Mouse (Mus musculus) liver, embryonic 11.5 days (tissue): ENCODE measurements around the gene Ptk7. TPM values are rescaled to one million over a fixed set of nuclear protein-coding genes. Genes with fewer than 3 reads are reported as not detected.
A peak's percentile ranks its signal among the peaks of the same experiment; 100 is the strongest.
"Not testable (repeated sequence)": the region's sequence is repeated elsewhere in the genome, so short reads cannot be mapped to it uniquely, and the experiment has no call there.

Experiments
- ATAC-seq: fragments of 200-750 bp; cut with Nextera tagmentation; replicated peaks from 2 replicates; pipeline ENCODE4 v1.8.0; 2017; ENCODE audit warnings: moderate number of reproducible peaks, mild to moderate bottlenecking, moderate TSS enrichment, moderate library complexity; ENCODE audit not compliant: low FRiP score
- DNase-seq: peaks from one replicate; pipeline ENCODE4 v3.0.0-alpha.2; 2017; ENCODE audit warnings: low spot score
- H3K27ac ChIP-seq: fragments of 300-500 bp; sonication (generic); 2 replicates; pipeline ENCODE4 v1.5.1; 2014; ENCODE audit warnings: mild to moderate bottlenecking, low read depth, low read length, control low read depth
- H3K27me3 ChIP-seq: fragments of 300-500 bp; sonication (generic); replicated peaks from 2 replicates; pipeline ENCODE4 v1.6.1; 2014; ENCODE audit warnings: low read length, mixed read lengths; ENCODE audit not compliant: control insufficient read depth, insufficient read depth
- H3K36me3 ChIP-seq: fragments of 300-500 bp; sonication (generic); 2 replicates; pipeline ENCODE4 v1.6.1; 2014; ENCODE audit warnings: mild to moderate bottlenecking, low read length, moderate library complexity, mixed read lengths; ENCODE audit not compliant: control insufficient read depth, insufficient read depth
- H3K4me1 ChIP-seq: fragments of 300-500 bp; sonication (generic); replicated peaks from 2 replicates; pipeline ENCODE4 v1.6.1; 2014; ENCODE audit warnings: low read length, mixed read lengths; ENCODE audit not compliant: control insufficient read depth, insufficient read depth
- H3K4me2 ChIP-seq: fragments of 300-500 bp; sonication (generic); 2 replicates; pipeline ENCODE4 v1.6.1; 2014; ENCODE audit warnings: mild to moderate bottlenecking, control low read depth, moderate library complexity
- H3K4me3 ChIP-seq: fragments of 300-500 bp; sonication (generic); 2 replicates; pipeline ENCODE4 v1.5.1; 2014; ENCODE audit warnings: low read depth, low read length, control low read depth
- H3K9ac ChIP-seq: fragments of 300-500 bp; sonication (generic); 2 replicates; pipeline ENCODE4 v1.6.1; 2014; ENCODE audit warnings: low read depth, low read length, control low read depth
- H3K9me3 ChIP-seq: fragments of 300-500 bp; sonication (generic); 2 replicates; pipeline ENCODE4 v1.6.1; 2016; ENCODE audit warnings: low read length, inconsistent platforms, mixed read lengths; ENCODE audit not compliant: control insufficient read depth
- WGBS: fragments of 180-500 bp; shearing (Covaris S2); extraction: QIAGEN DNeasy Blood & Tissue Kit; methylation state at CpG from one replicate; pipeline ENCODE4 v1.1.7; 2014; 5-methylcytosine and 5-hydroxymethylcytosine counted together
- polyA plus RNA-seq: library from polyadenylated mRNA; unstranded; fragments of >200 nt; fragmentation: Nextera tagmentation; extraction: Ambion mirVana; gene quantifications from 2 replicates; pipeline ENCODE4 v1.2.1, GENCODE M21; 2014

Gene Ptk7
- polyA plus RNA-seq, 1 experiment from 2014 or later, result 24.7 TPM

DNA sequence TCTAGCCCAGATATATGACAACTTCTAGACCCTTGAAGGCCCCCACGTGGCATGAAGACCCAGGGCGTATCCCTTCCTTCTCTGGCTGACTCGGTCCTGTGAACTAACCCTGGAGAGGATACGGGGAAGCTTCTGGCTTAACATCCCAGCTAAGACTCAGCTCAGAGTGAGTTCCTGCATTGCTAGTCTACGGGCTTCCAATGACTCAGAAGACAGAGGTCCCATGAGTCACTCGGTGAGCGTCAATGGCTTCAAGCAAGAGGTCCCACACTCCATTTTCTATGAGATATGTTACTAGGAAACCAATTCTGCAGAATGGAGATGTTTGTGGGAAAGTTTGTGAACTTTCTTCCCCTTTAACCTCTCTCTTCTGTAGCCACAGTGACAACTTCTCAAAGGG lies 54.8 kb downstream of the Ptk7 start:
- Histone ChIP-seq H3K27me3 (no peaks in the 10 kb centered on the region), H3K36me3 (peaks cover 19% of the 10 kb centered on the region; the same call in 1 of the 2 replicates), H3K9ac (no peak overlapping the region), H3K4me2 (no peak overlapping the region), H3K9me3 (no peaks in the 10 kb centered on the region), H3K27ac (no peak overlapping the region; the same call in 1 of the 2 replicates), H3K4me3 (no peak overlapping the region), H3K4me1 (no peaks in the 10 kb centered on the region)
- DNase-seq (no peak), ATAC-seq (no peak)
- 89% methylated on average over 7 of the region's 7 CpGs for WGBS

DNA sequence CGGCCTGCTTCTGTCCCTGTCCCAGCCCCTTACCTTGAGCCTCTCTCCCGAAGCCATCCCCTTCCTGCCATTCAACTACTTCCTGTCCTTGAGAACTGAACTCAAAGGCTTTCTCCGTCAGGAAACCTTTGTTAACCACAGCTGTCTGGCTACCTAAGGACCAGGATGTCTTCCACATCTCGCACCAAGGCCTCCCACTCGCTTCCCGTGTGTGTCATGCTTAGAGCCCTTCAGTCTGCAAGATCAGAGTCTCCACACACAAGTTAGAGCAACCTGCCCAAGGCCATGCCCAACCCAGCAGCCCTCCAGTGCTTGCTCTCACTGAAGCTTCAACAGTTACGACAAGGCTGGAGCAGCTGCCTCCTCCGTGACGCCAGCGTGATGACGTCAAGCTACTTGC lies 58.3 kb downstream of the Ptk7 start:
- no peaks in the 10 kb centered on the region for H3K4me1 ChIP-seq
- H3K36me3 ChIP-seq, result peaks cover 19% of the 10 kb centered on the region; the same call in 1 of the 2 replicates
- WGBS, result 74% methylated on average over 11 of the region's 11 CpGs
- no peak overlapping the region for H3K9ac ChIP-seq
- H3K27ac ChIP-seq, result no peak overlapping the region
- H3K9me3 ChIP-seq, result no peaks in the 10 kb centered on the region
- H3K27me3 ChIP-seq, result no peaks in the 10 kb centered on the region
- no peak overlapping the region for H3K4me3 ChIP-seq
- ATAC-seq, result no peak
- H3K4me2 ChIP-seq, result no peak overlapping the region
- DNase-seq, result no peak

DNA sequence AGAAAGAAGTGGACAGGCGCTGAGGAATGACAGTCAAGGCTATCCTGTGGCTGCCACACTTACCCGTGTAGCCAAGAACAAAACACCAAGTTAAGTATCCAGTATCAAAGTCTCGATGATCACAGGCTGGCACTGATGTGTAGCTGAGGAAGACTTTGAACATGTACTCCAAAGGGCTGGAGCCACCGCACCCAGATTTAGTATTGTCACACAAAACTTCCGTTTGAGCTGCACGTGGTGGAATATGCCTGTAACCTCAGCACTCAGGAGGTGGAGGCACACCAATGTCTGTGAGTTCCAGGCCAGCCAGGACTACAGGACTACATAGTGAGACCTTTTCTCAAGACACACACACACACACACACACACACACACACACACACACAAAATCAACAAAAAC lies 70.2 kb downstream of the Ptk7 start:
- DNase-seq (no peak), ATAC-seq (no peak)
- no peaks in the 10 kb centered on the region for H3K9me3 ChIP-seq
- no peak overlapping the region for H3K4me2 ChIP-seq
- H3K9ac ChIP-seq, result no peak overlapping the region
- 92% methylated on average over 6 of the region's 6 CpGs for WGBS
- H3K36me3 ChIP-seq, result peaks cover 7% of the 10 kb centered on the region; the same call in 1 of the 2 replicates
- H3K4me1 ChIP-seq, result peaks cover 15% of the 10 kb centered on the region
- H3K27me3 ChIP-seq, result no peaks in the 10 kb centered on the region
- H3K4me3 ChIP-seq, result no peak overlapping the region
- no peak overlapping the region for H3K27ac ChIP-seq

DNA sequence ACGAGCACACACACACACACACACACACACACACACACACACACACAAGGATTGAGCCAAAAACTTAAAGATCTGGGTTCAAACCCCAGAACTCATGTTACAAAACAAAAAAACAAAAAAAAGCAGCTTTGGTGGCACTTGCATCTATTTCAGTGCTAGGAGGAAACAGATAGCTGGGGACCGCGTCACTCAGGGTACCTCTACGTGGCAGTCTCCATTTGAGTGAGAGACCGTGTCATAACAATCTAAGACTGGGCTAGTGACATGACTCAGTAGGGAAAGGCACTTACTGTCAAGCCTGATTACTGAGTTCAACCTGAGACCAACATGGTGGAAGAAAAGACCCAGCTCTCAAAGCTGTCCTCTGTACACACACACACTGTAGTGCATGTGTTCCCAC lies 71.2 kb downstream of the Ptk7 start:
- no peak overlapping the region for H3K4me3 ChIP-seq
- H3K27me3 ChIP-seq, result no peaks in the 10 kb centered on the region
- no peaks in the 10 kb centered on the region for H3K9me3 ChIP-seq
- no peak overlapping the region for H3K27ac ChIP-seq
- peaks cover 25% of the 10 kb centered on the region for H3K4me1 ChIP-seq
- DNase-seq (no peak), ATAC-seq (no peak)
- no peak overlapping the region for H3K4me2 ChIP-seq
- no peak overlapping the region for H3K9ac ChIP-seq
- no peaks in the 10 kb centered on the region for H3K36me3 ChIP-seq
- 73% methylated on average over 5 of the region's 5 CpGs for WGBS

DNA sequence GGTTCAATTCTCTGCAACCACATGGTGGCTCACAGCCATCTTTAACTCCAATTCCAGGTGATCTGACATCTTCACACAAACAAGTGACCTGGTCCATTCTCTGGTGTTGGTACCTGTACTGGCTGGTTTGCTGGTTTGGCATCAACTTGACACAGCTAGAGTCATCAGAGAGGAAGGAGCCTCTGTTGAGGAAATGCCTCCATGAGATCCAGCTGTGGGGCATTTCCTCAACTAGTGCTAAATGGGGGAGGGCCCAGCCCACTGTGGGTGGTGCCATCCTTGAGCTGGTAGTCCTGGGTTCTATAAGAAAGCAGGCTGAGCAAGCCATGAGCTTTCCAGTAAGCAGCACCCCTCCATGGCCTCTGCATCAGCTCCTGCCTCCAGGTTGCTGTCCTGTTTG lies 72.0 kb downstream of the Ptk7 start:
- peak overlapping the region; percentile 84 for H3K4me2 ChIP-seq
- peak overlapping the region; percentile 79 for H3K27ac ChIP-seq
- not testable (repeated sequence) for DNase-seq, ATAC-seq, H3K9me3 ChIP-seq, H3K27me3 ChIP-seq, H3K36me3 ChIP-seq
- peak overlapping the region; percentile 66 for H3K9ac ChIP-seq
- H3K4me1 ChIP-seq, result peaks cover 32% of the 10 kb centered on the region
- peak overlapping the region; percentile 90 for H3K4me3 ChIP-seq

DNA sequence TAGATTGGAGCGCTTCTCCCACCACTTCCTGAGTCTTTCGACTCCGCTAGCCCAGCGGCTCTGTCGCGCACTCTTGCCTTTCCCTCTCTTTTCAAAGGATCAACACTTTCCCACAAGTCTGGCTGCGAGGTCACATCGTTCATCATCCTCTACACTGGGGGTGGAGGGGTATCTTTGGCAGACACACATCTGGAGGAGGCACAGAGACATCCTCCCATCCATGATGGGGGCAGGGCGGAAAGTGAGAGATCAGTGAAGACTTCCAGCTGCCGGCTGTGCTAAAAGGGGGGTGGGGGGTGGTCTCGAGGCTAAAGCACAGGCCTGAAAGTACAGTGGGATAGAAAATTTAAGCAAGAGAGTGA lies 72.7 kb downstream of the Ptk7 start:
- H3K36me3 ChIP-seq, result peaks cover 3% of the 10 kb centered on the region
- peak overlapping the region; percentile 90 for H3K4me3 ChIP-seq
- DNase-seq (peak; percentile 71), ATAC-seq (peak; percentile 9)
- 1% methylated on average over 11 of the region's 11 CpGs for WGBS
- H3K4me1 ChIP-seq, result peaks cover 32% of the 10 kb centered on the region
- H3K27ac ChIP-seq, result peak overlapping the region; percentile 79
- no peaks in the 10 kb centered on the region for H3K27me3 ChIP-seq
- peak overlapping the region; percentile 66 for H3K9ac ChIP-seq
- H3K9me3 ChIP-seq, result no peaks in the 10 kb centered on the region
- peak overlapping the region; percentile 84 for H3K4me2 ChIP-seq

DNA sequence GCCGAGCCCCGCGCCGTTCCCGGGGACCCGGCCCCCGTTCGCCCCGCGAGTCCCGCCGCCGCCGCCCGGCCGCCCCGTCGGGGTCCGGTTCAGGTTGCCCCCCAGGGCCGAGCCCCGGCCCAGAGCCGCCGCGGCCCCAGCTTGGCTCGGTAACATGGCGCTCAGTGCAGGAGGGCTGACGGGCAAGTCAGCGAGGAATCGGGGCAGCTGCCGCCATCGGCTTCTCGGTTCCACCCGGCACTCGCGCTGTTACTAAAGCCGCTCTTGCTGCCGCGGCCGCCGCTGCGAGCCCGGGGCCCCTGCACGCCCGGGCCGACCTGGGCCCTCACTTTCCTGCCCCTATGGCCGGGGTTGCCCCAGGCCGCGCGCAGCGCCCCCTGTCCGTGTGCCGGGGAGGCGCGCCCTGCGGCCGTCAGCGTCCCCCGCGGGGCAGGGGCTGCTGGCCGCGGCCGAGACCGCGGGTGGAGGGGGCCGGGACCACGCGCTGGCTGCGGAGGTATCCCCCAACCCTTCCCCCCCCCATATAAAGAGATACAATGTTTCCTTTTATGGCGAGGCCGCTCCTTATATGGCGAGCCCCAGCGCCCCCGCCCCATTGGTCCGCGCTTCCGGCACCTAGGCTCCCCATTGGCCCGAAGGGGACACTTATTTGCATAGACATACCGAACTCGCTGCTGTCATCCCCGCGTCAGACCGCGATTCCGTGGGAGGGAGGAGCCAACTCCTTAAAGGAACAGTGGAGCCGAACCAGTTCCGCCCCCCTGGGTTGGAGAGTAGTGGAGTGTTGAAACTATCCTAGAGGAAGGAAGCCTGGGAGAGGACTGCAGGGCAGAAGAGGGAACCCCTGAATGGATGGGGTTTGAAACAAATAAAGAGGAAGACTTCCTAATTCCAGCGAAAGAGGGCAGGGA lies 73.4 kb downstream of the Ptk7 start, which contains the start of gene Srf:
Gene Srf, minus strand, starts transcription at position 503 of the 911 bp plus-strand sequence.
- Histone ChIP-seq H3K27me3 (no peaks in the 10 kb centered on the region), H3K9me3 (no peaks in the 10 kb centered on the region), H3K27ac (peak within 1 kb of the TSS; percentile 88), H3K4me1 (peaks cover 32% of the 10 kb centered on the region), H3K36me3 (peaks cover 8% of the 10 kb centered on the region), H3K4me3 (peak within 1 kb of the TSS; percentile 90), H3K4me2 (peak within 1 kb of the TSS; percentile 97), H3K9ac (peak within 1 kb of the TSS; percentile 93)
- DNase-seq, result peak; percentile 93
- under 1% methylated on average over 87 of the region's 87 CpGs for WGBS
- peak; percentile 95 for ATAC-seq

DNA sequence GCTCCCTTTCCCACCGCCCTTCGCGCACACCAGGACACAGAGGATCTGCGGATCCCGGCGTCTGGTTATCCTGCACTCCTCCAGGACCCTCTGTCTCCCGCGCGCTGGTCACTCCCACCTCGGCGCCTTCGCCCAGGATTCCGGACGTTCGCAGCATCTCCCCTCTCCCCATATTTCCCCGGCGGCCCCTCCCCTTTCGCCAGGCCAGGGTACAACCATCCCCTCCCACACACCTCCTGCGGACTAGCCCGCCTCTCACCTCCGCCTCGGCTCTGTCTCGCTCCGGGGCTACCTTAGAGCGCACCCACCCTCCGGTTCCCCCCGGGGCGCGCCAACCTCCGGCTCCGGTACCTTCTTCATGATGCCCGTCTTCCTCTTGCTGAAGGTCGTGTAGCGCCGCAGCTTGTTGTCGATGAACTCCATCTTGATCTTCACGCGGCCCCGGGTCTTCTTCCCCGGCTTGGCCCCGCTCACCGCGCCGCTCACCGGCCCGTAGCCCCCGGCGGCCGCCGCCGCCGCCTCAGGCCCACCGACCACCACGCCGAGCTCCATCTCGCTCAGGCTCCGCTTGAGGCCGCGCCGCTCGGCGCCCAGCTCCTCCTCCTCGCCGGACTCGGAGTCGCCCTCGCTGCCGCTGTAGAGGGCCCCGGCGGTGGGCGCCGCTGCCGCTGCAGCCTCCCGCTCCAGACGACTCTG lies 74.2 kb downstream of the Ptk7 start:
- ATAC-seq, result 0 out of 2 replicates have a peak, but pooled peaks have one; percentile 5
- WGBS, result under 1% methylated on average over 73 of the region's 75 CpGs
- peaks cover 14% of the 10 kb centered on the region for H3K36me3 ChIP-seq
- peak overlapping the region; percentile 90 for H3K4me3 ChIP-seq
- H3K9ac ChIP-seq, result peak overlapping the region; percentile 93
- DNase-seq, result peak; percentile 54
- H3K4me1 ChIP-seq, result peaks cover 32% of the 10 kb centered on the region
- peak overlapping the region; percentile 88 for H3K27ac ChIP-seq
- H3K27me3 ChIP-seq, result no peaks in the 10 kb centered on the region
- H3K4me2 ChIP-seq, result peak overlapping the region; percentile 97
- no peaks in the 10 kb centered on the region for H3K9me3 ChIP-seq
